Mouse (Mus musculus): ENCODE data around the gene Tmem11.

Tmem11 gene

GRCm38 (mm10) chr11:60828903-60829302 is 50.2 kb downstream of the Tmem11 start:
- peak; percentile 20 for DNase-seq (ENCODE audit: low read depth)

- DNase-seq (ENCODE audit: low read depth) = no peak
These were observed 51.7 kb downstream of the Tmem11 start for GRCm38 (mm10) chr11:60827241-60827945.

GRCm38 (mm10) chr11:60826700-60827099 is 52.4 kb downstream of the Tmem11 start:
- peak; percentile 18 for DNase-seq (ENCODE audit: low read depth)

- peak; percentile 12 for DNase-seq (ENCODE audit: low read depth)
These were observed 53.9 kb downstream of the Tmem11 start for GRCm38 (mm10) chr11:60825191-60825590.

- DNase-seq (ENCODE audit: low read depth) = no peak
These were observed 55.3 kb downstream of the Tmem11 start for GRCm38 (mm10) chr11:60823771-60824170.

GRCm38 (mm10) chr11:60816398-60816797 is 62.7 kb downstream of the Tmem11 start:
- DNase-seq (ENCODE audit: low read depth) = no peak

Data from induced T-regulatory cell, adult 2 months (primary cell).